Mouse (Mus musculus): Measurements from ENCODE around the gene Pde4dip.

Gene Pde4dip

DNA sequence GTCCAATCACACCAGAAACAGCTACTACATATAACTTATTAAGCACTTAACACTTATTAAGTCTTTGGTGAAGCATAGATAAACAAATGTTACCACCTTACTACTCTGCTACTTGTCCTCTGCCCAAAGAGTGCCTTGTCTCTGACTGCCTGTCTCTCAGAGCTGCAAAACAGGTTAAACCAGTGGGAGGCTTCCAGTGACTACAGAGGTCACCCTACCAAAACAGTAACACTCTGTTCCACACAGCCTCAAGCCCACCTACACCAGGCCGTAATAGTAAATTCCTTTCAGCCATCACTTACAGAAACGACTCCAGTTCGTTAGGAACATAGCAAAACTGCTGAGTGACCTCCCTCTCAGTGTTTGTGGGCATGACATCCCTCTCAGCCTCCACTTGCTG is 84.8 kb downstream of the Pde4dip start:
- in situ Hi-C loops (cut with MseI, MboI): no loop called here

DNA sequence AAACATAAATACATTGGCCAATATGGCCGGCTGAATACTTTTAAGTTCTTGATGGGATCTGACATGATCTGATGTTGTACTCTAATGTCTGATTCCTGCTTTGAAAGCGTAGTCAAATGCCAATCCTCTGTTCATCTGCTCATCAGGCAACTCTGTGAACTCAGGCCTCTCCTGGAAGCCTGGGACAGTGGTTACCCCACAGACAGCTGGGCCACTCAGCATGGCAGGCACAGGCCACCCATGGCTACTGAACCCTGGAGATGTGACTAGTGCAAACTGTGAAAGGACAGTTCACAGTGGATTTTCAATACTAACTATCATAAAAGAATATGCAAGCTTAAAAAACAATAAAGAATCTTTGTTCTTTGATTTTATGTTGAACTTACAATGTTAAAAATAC is 85.6 kb downstream of the Pde4dip start:
- in situ Hi-C loops (cut with MseI, MboI): no loop called here

DNA sequence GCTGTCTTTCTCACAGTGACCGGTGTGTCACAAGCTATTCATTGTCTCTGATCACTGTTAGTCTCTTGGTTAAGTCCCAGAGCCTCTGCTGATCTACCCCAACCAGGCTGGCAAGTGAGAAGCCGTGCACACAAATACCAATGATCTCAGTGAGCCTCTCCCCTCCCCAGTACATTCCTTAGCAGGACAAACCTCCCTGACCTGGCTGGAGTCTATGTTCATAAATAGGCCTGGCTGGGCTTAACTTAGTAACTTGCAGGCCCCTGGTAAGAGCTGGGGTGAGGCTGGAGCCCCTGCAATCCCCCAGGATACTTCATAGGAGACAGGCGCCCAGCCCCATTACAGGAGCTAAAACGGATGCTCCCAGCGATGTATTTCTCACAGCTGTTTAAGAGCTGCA is 86.2 kb downstream of the Pde4dip start:
- in situ Hi-C loops (cut with MseI, MboI): no loop called here

DNA sequence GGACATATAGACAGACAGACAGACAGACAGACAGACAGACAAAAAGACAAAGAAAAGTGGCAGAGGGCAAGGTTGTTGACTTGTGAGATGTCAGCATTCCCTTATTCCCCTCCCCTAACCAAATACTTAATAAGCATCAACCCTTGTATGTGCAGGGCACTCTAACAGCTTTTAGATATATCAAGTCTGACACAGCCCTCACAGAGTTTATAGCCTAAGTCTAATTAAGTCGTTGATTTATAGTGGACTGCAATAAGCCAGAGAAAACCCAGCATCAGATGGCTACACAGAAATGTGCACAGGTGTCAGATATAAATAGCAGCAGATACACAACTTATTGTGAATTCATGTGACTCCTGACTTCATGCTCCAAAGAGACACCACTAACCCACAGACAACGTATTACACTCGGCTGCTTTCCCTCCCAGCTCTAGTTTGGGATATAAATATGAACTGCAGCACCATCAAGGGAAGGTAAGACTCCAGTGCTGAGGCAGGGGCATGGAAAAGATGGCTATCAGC is 87.3 kb downstream of the Pde4dip start:
- in situ Hi-C loops (cut with MseI, MboI): no loop called here

DNA sequence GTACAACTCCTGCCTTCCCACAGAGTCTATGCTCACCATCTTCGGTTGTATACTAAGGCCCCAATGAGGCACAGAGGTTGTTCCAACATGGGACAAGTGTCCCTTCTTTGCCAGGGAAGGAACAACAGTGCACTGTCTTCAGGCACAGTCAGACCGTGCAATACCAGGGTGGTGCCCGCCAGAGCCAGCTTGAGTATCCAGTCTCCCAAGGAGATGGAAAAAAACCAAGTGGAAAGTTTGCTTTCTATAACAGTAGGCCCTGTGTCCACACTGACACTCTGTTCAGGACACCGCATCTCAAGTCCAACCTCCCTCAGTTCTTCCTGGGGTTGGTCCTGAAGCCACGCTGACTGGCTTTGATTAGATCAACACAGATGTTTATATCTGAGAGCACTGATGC is 87.8 kb downstream of the Pde4dip start:
- in situ Hi-C loops (cut with MseI, MboI): no loop called here

DNA sequence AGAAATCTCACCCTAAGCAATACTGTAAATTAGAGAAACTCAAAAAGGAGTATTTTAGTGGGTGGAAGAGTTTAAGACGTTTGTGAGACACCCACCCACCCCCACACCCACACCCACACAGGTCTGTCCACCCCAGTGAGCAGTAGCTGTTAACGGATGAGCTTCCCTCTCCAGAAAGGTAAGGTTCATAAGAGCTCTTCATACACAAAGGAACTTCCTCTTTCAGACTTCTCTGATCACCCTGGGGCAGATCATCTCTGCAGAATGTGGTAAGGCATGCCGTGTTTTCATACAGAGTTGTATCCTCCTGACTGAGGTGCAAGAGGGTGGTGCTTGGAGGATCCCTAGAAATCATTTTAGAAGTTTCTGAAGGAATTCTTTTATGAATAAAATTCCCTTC is 88.5 kb downstream of the Pde4dip start:
- in situ Hi-C loops (cut with MseI, MboI): no loop called here

DNA sequence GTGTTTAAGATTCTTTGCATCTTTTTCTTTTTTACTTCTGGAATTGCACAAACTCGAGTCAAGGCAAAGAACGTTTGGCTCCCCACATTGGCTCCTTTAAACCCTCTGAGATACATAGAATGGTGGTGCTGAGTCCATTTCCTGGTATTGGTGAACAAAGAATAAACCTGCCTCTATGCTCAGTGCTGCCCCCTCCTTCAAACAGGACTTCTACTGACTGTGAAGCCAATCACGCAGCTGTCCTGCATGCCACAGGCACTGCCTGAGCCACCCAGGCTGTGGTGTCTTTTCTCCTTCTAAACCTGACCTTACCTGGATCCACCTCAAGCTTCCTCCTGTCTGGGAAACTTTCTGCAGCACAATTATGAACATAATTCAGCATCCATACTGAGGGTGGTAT is 89.2 kb downstream of the Pde4dip start:
- in situ Hi-C loops (cut with MseI, MboI): no loop called here

DNA sequence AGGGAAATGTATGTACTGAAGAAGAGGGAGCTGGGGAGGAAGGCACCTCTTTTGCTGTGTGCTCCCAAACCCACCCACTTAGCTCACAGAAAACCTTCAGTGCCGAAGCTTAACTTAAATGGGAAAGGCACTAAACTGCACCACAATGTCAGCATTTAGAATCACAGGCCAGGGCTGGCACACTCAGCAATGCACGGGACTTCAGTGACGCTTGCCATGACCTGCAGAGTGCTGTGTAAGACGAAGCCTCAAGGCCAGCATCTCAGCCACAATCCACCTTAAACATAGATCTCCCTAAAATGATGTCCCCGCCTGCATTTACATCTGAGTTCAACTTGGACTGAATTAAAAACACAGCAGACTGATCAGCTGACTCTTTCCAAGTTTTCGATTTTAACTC is 91.1 kb downstream of the Pde4dip start:
- in situ Hi-C loops (cut with MseI, MboI): no loop called here

DNA sequence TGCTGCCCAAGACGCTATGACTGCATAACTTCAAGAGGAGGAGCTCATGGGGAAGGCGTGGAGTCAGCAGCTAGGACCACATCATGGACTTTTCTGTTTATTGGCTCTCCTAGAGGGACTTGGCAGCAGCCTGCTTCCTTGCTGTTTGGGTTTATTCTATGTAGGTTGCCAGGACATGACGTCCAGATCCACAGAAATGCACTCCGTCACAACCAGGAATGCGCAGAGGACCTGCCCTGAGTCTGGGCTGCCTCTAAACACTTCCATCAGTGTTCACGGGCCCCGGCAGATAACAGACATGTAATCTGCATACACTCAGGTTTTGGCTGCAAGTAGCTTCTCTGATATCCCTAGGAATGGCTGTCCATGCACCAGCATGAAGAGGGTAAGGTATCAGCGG is 94.5 kb downstream of the Pde4dip start:
- in situ Hi-C loops (cut with MseI, MboI): no loop called here

DNA sequence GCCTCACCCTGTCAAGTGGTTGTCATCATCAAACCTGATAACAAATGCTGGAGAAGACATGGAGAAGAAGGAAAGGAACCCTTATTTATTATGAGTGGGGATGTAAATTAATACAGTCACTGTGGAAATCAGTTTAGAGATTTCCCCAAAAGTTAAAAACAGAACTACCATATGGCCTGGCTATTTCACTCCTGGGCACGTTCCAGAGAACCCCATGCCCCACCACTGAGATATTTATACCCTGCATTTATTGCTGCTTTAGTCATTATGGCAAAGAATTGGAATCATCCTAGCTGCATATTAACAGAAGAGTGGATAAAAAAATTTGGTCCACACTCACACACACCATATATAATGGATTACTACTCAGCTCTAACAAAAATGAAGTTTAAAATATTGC is 98.4 kb downstream of the Pde4dip start:
- in situ Hi-C loops (cut with MseI, MboI): no loop called here

DNA sequence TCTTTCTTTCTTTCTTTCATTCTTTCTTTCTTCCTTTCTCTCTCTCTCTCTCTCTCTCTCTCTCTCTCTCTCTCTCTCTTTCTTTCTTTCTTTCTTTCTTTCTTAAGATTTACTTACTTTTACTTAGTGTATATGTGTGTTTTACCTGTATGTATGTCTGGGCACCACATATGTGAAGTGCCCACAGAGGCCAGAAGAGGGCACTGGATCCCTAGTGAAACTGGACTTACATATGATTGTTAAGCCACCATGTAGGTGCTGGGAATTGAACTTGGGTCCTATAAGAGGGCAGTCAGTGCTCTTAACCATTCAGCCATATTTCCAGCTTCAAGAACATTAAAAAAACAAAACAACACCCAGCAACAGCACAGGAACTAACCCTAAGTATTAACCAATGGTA is 99.2 kb downstream of the Pde4dip start:
- in situ Hi-C loops (cut with MseI, MboI): no loop called here

DNA sequence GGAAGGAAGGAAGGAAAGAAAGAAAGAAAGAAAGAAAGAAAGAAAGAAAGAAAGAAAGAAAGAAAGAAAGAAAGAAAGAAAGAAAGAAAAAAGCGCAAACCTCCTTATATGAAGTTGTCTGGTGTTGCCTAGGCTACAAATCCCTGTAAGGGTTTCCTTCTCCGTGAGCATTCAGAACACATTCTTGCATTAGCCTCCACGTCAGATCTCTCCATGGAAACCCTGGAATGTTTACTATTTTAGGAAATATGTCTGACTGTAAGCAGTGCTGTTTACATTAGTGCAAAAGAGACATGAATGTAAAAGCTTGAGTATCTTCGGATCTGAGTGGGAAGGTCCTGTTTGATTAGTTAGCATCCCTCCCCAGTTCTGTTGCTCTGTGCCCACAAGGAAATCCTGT is 112.3 kb downstream of the Pde4dip start:
- in situ Hi-C loops (cut with MseI, MboI): loop anchor here in 1 of 2 experiments (10.0 kb wide), 1 partner anchor 109 kb away; the partner anchor contains the start of gene Pde4dip

DNA sequence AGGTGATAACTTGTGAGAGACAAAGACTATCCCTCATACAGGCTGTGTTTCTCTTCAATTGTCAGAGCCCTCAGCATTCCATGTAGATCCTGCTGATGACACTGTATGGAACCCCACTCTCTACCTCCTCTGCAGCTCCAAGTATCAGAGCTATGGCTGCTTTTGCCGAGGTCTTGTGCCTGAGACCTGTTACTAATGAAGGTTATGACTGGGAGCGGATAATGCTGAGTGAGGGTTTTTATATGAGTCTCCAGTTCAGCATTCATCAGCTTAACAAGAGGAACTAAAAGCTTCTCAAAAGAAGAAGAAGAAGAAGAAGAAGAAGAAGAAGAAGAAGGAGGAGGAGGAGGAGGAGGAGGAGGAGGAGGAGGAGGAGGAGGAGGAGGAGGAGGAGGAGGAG is 112.8 kb downstream of the Pde4dip start:
- in situ Hi-C loops (cut with MseI, MboI): loop anchor here in 1 of 2 experiments (10.0 kb wide), 1 partner anchor 109 kb away; the partner anchor contains the start of gene Pde4dip

DNA sequence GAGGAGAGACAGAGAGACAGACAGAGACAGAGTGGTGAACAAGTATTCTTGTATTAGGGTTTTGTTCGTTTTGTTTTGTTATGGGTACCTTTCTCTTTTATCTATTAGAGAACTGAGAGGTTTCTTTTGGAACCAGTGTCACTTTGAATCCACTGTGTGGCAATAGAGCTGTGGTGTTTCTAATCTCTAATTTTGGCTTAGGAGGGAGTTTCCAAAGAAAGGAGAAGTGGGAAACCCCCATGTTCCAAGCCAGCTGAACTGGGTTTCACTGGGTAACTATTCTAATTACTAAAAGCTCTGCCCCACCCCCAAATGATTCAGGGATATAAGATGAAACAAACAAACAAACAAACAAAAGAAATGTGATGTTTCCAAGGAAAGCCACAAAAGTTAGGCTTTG is 113.6 kb downstream of the Pde4dip start:
- in situ Hi-C loops (cut with MseI, MboI): loop anchor here in 1 of 2 experiments (10.0 kb wide), 1 partner anchor 110 kb away; the partner anchor contains the start of gene Pde4dip

DNA sequence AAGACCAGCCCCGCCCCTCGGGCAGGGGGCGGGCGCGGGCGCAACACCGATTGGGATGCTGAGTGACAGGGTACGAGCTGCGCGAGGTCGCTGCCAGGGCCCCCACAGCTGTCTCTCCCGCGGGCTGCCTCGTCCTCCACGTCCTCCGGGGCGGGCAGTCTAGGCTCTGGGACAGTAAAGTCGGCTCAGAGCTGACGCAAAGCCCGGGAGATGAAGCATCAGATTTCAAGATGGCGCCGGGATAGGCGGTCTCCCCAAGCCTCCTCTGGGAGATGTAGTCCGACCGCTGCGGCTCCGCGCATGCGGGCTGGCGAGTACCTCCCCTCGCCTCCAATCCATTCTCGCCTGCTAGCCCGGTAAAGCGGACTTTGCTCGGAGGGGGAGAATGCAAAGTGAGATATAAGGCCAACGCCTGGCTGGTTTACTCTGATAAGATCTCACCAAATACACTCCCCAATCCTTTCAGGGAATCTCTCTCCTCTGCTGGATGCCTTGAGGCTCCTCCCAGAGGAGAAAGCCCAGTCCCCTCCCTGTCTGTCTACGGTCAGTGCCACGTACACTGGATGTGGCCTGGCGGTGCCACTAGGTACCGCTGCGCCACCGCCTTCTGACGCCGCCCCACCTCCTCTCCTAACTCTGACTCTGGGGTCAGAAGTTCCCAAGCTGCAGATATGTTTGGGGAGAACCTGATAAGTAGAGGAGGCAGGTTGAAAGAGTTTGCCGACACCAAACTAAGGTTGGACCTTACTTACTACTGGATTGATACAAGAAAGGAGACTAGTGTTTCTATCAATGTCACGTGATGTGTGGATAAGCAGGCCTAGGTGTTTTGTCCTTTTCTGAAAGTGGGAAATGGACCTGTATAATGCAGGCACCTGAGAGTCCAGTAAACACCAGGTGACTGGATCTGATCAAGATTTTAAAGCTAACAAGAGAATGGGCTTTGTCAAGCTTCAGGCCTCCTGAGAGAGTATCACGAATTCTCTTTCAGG is 120.4 kb downstream of the Pde4dip start:
- in situ Hi-C loops (cut with MseI, MboI): no loop called here

DNA sequence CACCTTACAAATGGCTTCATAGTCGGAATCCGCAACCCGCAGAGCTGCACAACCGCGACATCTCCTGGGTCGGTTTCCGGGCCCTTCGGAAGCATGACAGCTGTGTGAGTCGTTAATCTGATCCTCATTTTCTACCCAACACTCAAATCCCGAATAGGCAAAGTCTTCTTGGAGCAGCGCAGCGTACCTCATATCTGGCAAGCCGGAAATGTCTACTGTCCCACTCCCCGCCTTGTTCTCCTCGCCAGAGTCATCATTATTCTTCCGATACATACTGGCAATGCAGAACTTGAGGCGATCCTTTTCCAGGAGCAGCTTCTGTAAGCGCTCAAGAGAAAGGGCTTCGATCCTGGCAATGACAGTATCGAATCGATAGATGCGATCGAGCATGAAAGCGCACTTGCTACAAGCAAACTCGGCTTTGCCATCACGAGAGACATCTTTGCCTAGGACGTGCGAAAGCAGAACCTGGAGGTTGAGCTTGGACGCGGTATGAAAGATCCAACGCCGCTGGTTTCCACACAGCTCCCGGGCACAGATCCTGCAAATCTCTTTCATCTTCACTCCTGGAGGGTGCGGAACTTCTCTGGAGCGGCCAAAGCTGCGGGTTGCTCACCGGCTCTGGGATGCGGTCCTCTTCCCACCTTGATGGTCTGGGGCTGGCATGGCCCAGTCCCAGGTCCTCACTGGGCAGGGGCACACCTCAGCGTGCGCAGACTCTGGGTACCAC is 121.3 kb downstream of the Pde4dip start:
- in situ Hi-C loops (cut with MseI, MboI): no loop called here

DNA sequence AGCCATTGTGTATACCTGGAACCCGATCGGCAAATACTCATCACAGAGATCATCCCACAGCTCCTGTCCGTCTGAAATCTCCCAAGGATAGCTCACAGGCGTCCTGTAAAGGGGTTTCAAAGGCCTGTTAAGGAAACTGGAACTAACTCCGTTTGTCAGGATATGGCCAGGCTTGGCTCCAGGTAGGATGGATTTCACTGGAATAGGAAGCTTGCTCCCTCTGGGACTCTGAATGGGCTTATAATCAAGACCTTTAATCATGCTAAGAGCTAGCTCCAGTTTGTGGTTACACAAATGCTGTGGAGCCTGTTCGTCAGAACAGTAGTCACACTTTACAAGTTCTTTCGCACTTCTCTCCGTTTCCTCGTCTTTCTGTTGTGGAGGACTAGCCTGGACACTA is 122.0 kb downstream of the Pde4dip start:
- in situ Hi-C loops (cut with MseI, MboI): no loop called here

DNA sequence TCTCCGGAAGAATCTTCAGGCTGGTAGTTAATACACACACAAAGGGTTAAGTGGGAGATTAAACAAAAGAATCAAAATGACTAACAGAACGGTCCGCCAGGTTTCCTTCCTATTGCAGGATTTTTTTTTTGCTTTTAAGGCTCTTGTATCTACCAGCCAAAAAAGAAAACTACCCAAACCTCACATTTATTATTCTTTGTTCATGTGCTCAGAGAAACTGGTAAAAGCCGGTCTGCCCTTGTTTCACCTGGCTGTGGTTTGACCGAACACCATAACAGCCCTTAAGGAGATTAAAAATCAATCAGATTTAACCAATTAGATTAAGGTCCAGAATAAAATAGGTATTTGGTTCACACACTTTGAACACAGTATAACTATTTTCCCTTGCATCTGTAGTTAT is 124.4 kb downstream of the Pde4dip start:
- in situ Hi-C loops (cut with MseI, MboI): no loop called here

DNA sequence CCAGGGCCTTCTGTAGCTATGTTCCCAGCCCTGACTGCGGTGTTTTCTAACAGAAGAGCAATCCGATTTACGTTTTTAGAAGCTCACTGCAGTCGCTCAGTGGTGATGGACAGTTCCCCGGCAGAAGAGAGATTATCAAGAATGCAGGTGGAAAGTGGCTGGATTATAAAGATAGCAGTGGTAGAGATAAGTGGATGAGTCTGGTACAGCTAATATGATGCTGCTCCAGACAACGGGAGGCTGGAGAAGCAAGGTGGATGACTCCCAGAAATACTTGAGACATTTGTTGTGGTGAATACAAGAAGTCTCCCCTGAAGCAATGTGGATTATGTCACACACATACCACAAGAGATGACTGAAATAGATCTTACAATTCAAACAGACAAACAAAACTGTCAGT is 126.6 kb downstream of the Pde4dip start:
- in situ Hi-C loops (cut with MseI, MboI): no loop called here

DNA sequence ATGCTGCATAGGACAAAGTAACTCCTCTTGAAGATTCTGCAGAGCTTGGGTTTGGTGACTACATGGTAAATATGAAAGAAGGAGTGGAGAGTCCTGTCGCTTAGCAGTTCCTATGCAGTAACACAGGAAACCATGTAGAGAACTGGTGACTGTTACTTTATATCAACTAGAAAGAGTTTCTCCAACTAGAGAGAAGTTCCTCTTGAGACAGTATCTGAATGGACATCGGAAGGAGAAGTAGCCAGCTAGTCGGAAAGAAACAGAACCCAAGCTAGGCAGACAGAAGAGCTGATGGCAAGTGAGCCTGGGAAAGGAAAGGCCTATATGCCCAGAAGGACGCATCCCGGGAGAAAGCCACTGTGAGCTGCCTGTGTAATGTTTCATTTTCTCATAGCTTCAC is 127.3 kb downstream of the Pde4dip start:
- in situ Hi-C loops (cut with MseI, MboI): no loop called here

DNA sequence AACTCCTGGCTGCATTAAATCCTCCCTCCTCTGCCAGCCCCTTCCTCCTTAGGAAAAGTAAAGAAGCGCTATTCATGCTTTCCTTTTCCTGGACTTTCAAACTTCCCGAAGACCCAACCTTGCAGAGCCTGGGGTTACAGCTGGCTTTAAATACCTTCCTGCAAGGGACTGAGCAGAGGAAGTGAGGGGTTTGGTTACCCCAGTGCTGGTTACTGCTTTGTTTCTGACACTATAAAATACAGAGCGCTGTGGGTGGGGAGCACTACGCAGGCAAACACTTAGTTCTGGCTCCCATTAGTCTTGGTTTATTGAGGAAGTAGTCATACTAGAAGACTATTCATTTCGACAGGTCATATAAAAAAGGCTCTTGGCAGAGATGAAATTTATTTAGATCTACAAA is 128.7 kb downstream of the Pde4dip start:
- in situ Hi-C loops (cut with MseI, MboI): no loop called here

DNA sequence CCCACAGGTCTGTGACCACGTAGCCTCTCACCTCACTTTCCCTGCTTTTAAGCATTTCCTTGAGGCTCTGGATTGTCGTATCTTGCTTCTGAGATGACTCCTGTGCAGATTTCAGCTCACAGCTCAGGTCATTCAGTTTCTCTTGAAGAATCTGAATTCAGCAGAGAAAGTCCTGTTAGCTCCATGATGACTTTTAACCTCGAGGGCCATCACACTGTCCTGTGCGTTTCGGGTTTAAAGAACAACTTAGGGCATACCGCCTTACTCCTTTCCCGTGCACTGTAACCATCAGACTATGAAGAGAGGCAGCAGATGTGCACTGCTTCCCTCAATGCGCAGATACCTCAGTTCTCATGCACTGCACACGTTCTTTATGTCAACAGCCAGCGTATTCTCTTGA is 131.0 kb downstream of the Pde4dip start:
- in situ Hi-C loops (cut with MseI, MboI): no loop called here

Data from mouse trophoblast stem cell (cell line).